In genomic region chr2:155961862-155962261, GRCm38 (mm10) we compare ENCODE assay signal across 23 mouse cellular contexts. TPM values are rescaled to one million over a fixed set of nuclear protein-coding genes. Genes with fewer than 3 reads are reported as not detected.
DNase-seq lines count a peak whose midpoint lies in the region; ATAC-seq and TF ChIP-seq lines count a peak whose summit lies in the region.
"Had no signal": no experiment of that assay in that cellular context is flagged by ENCODE, and none has a peak within 500 bp of the region (broad histone marks: within the 10 kb centered on the region; RNA-seq: fewer than 3 reads in every experiment).

No protein-coding gene starts in this region.

- H3K4me1 ChIP-seq in hindbrain, postnatal 0 days (ENCODE audit: insufficient read depth, low read length): peaks cover 7% of the 10 kb centered on the region; the same call in 1 of the 2 replicates
- H3K4me1 ChIP-seq in hindbrain, embryonic 14.5 days (replicated peaks; ENCODE audit: control insufficient read depth, insufficient read depth, low read length): peaks cover 12% of the 10 kb centered on the region
- no peaks in the 10 kb centered on the region for H3K4me1 ChIP-seq in midbrain, postnatal 0 days (ENCODE audit: insufficient read depth, low read length)
- peaks cover 5% of the 10 kb centered on the region; the same call in 1 of the 2 replicates for H3K4me1 ChIP-seq in midbrain, embryonic 14.5 days (ENCODE audit: control insufficient read depth, insufficient read depth, low read length)
- peaks cover 5 to 57% of the 10 kb centered on the region in 2 experiments; a peak in 3 of 4 replicates for H3K4me1 ChIP-seq in CH12.LX (ENCODE audit: control insufficient read depth in 1 of 2, insufficient read depth in 2 of 2)
- peaks cover 4% of the 10 kb centered on the region; the same call in 1 of the 2 replicates for H3K4me1 ChIP-seq in intestine, embryonic 16.5 days (ENCODE audit: control insufficient read depth, insufficient read depth, low read length)

- no peak; the same call in 1 of the 2 replicates for TF ChIP-seq RAD21 in CH12.LX (IDR thresholded peaks at IDR 0.05; ENCODE audit: low read depth, low read length)

- no peak for TF ChIP-seq POLR2A in CH12.LX (IDR thresholded peaks at IDR 0.05; ENCODE audit: low read depth, low read length)
- TF ChIP-seq POLR2A in myocyte (IDR thresholded peaks at IDR 0.05; ENCODE audit: insufficient read length, low read depth): no peak

- peaks cover 14% of the 10 kb centered on the region; the same call in 1 of the 2 replicates for H3K79me2 ChIP-seq in CH12.LX (replicated peaks; ENCODE audit: control insufficient read depth, extremely low read depth, insufficient read depth, poor library complexity, severe bottlenecking)
- peaks cover 25% of the 10 kb centered on the region for H3K79me2 ChIP-seq in myocyte (ENCODE audit: control insufficient read depth, insufficient read depth)

- H3K9ac ChIP-seq in hindbrain, postnatal 0 days (replicated peaks; ENCODE audit: low read length): no peak overlapping the region
- H3K9ac ChIP-seq in hindbrain, embryonic 14.5 days: no peak overlapping the region
- no peak overlapping the region for H3K9ac ChIP-seq in midbrain, postnatal 0 days (replicated peaks; ENCODE audit: low read length, poor library complexity, severe bottlenecking)
- no peak overlapping the region for H3K9ac ChIP-seq in midbrain, embryonic 14.5 days (replicated peaks; ENCODE audit: low read length)
- no peak overlapping the region for H3K9ac ChIP-seq in CH12.LX (ENCODE audit: insufficient read depth, low read depth)
- no peak overlapping the region for H3K9ac ChIP-seq in intestine, embryonic 16.5 days (ENCODE audit: low read depth, low read length)
- H3K9ac ChIP-seq: embryonic facial prominence, embryonic 13.5 days; forebrain, embryonic 13.5 days; forebrain, postnatal 0 days; heart, embryonic 12.5 days had no signal

- 0 out of 2 replicates have a peak, but pooled peaks have one; percentile 24 for ATAC-seq in hindbrain, postnatal 0 days
- no peak for ATAC-seq in hindbrain, embryonic 14.5 days (ENCODE audit: low FRiP score)
- no peak for ATAC-seq in midbrain, postnatal 0 days (ENCODE audit: low FRiP score)
- ATAC-seq in midbrain, embryonic 14.5 days (ENCODE audit: low FRiP score, low TSS enrichment): no peak
- ATAC-seq in intestine, embryonic 16.5 days: no peak
- ATAC-seq: CD4-positive, CD25-positive, alpha-beta regulatory T cell, adult 4 months; forebrain, embryonic 13.5 days; forebrain, postnatal 0 days had no signal

- no peak overlapping the region for H3K4me2 ChIP-seq in hindbrain, postnatal 0 days (ENCODE audit: low read depth, low read length)
- H3K4me2 ChIP-seq in hindbrain, embryonic 14.5 days (replicated peaks): no peak overlapping the region
- H3K4me2 ChIP-seq in midbrain, postnatal 0 days (ENCODE audit: low read depth, low read length, poor library complexity, severe bottlenecking): no peak overlapping the region
- no peak overlapping the region for H3K4me2 ChIP-seq in midbrain, embryonic 14.5 days (ENCODE audit: low read length)
- H3K4me2 ChIP-seq in CH12.LX (ENCODE audit: insufficient read depth, low read depth, poor library complexity, severe bottlenecking) (no peak overlapping the region), myocyte (ENCODE audit: low read depth) (no peak overlapping the region)
- no peak overlapping the region for H3K4me2 ChIP-seq in intestine, embryonic 16.5 days (ENCODE audit: low read depth, low read length)
- H3K4me2 ChIP-seq: embryonic facial prominence, embryonic 13.5 days; forebrain, embryonic 13.5 days; heart, embryonic 12.5 days had no signal

- TF ChIP-seq EP300 in CH12.LX (IDR thresholded peaks at IDR 0.05; ENCODE audit: low read length): no peak

- dilution Hi-C loops in CH12.LX (cut with MboI; ENCODE audit: extremely low pct_ligation_motif_present, extremely low pct_unique_long_range_greater_than_20kb, low sequenced_read_pairs): no loop called here

- in situ Hi-C loops in CH12.LX (cut with MboI; ENCODE audit: low pct_ligation_motif_present, low pct_unique_long_range_greater_than_20kb, low sequenced_read_pairs): loop anchor here (10.0 kb wide), 1 partner anchor 173 kb away; no protein-coding TSS in a partner anchor

- peak; percentile 11 for DNase-seq in hindbrain, postnatal 0 days (ENCODE audit: low spot score)
- no peak for DNase-seq in hindbrain, embryonic 14.5 days (ENCODE audit: low spot score)
- DNase-seq in midbrain, postnatal 0 days (ENCODE audit: low spot score): peak; percentile 29
- no peak for DNase-seq in midbrain, embryonic 14.5 days
- DNase-seq in CH12.LX (ENCODE audit: extremely low read depth): peak; percentile 75
- no peak for DNase-seq in heart, adult 11 months
- DNase-seq: adrenal gland, postnatal 14 days; cerebellum, adult 2 months; forebrain, postnatal 0 days; gastrocnemius, postnatal 14 days had no signal

- WGBS in hindbrain, postnatal 0 days: 62% methylated on average over 10 of the region's 10 CpGs
- WGBS in hindbrain, embryonic 14.5 days: 59% methylated on average over 10 of the region's 10 CpGs
- WGBS in midbrain, postnatal 0 days: 71% methylated on average over 10 of the region's 10 CpGs
- WGBS in midbrain, embryonic 14.5 days: 70% methylated on average over 10 of the region's 10 CpGs
- 83% methylated on average over 10 of the region's 10 CpGs for WGBS in intestine, embryonic 16.5 days

- H3K9me3 ChIP-seq in hindbrain, postnatal 0 days (ENCODE audit: low read length): no peaks in the 10 kb centered on the region
- no peaks in the 10 kb centered on the region for H3K9me3 ChIP-seq in hindbrain, embryonic 14.5 days (ENCODE audit: control insufficient read depth, low read length)
- H3K9me3 ChIP-seq in midbrain, postnatal 0 days (ENCODE audit: low read length): no peaks in the 10 kb centered on the region
- H3K9me3 ChIP-seq in midbrain, embryonic 14.5 days (ENCODE audit: control insufficient read depth, low read length): no peaks in the 10 kb centered on the region
- no peaks in the 10 kb centered on the region for H3K9me3 ChIP-seq in CH12.LX (replicated peaks; ENCODE audit: low read length)
- no peaks in the 10 kb centered on the region for H3K9me3 ChIP-seq in intestine, embryonic 16.5 days (ENCODE audit: control insufficient read depth, low read length)
- H3K9me3 ChIP-seq: embryonic facial prominence, embryonic 13.5 days; forebrain, embryonic 13.5 days; heart, embryonic 12.5 days had no signal

- H3K27me3 ChIP-seq in hindbrain, postnatal 0 days (ENCODE audit: insufficient read depth, low read length): no peaks in the 10 kb centered on the region
- no peaks in the 10 kb centered on the region for H3K27me3 ChIP-seq in hindbrain, embryonic 14.5 days (ENCODE audit: control insufficient read depth, insufficient read depth, low read length)
- H3K27me3 ChIP-seq in midbrain, postnatal 0 days (ENCODE audit: insufficient read depth, low read length): no peaks in the 10 kb centered on the region
- no peaks in the 10 kb centered on the region for H3K27me3 ChIP-seq in midbrain, embryonic 14.5 days (ENCODE audit: control insufficient read depth, insufficient read depth, low read length)
- H3K27me3 ChIP-seq in CH12.LX (replicated peaks) (no peaks in the 10 kb centered on the region), myocyte (ENCODE audit: control insufficient read depth, insufficient read depth, insufficient read length) (no peaks in the 10 kb centered on the region)
- no peaks in the 10 kb centered on the region for H3K27me3 ChIP-seq in intestine, embryonic 16.5 days (replicated peaks; ENCODE audit: control insufficient read depth, insufficient read depth, low read length)
- H3K27me3 ChIP-seq: embryonic facial prominence, embryonic 13.5 days; forebrain, embryonic 13.5 days; heart, embryonic 12.5 days had no signal

- H3K27ac ChIP-seq in hindbrain, postnatal 0 days: no peak overlapping the region
- no peak overlapping the region for H3K27ac ChIP-seq in hindbrain, embryonic 14.5 days
- no peak overlapping the region for H3K27ac ChIP-seq in midbrain, postnatal 0 days (ENCODE audit: low read depth, low read length)
- H3K27ac ChIP-seq in midbrain, embryonic 14.5 days (replicated peaks; ENCODE audit: low read depth, low read length): no peak overlapping the region
- H3K27ac ChIP-seq in CH12.LX (ENCODE audit: insufficient read depth, low read depth): no peak overlapping the region
- no peak overlapping the region for H3K27ac ChIP-seq in intestine, embryonic 16.5 days (ENCODE audit: low read length)
- H3K27ac ChIP-seq: embryonic facial prominence, embryonic 13.5 days; forebrain, embryonic 13.5 days had no signal

- H3ac ChIP-seq in myocyte (ENCODE audit: control insufficient read depth, insufficient read length): no peak overlapping the region

- no peak overlapping the region for H3K4me3 ChIP-seq in hindbrain, postnatal 0 days (ENCODE audit: low read length)
- H3K4me3 ChIP-seq in hindbrain, embryonic 14.5 days (replicated peaks; ENCODE audit: low read length): no peak overlapping the region
- H3K4me3 ChIP-seq in midbrain, postnatal 0 days (ENCODE audit: low read depth, low read length): no peak overlapping the region
- H3K4me3 ChIP-seq in midbrain, embryonic 14.5 days (replicated peaks; ENCODE audit: low read depth, low read length): no peak overlapping the region
- no peak overlapping the region for H3K4me3 ChIP-seq in CH12.LX (replicated peaks in 1 of 3; ENCODE audit: low read depth in 2 of 3, low read length in 2 of 3, poor library complexity in 1 of 3)
- no peak overlapping the region for H3K4me3 ChIP-seq in myocyte
- no peak overlapping the region for H3K4me3 ChIP-seq in intestine, embryonic 16.5 days (ENCODE audit: low read length)
- H3K4me3 ChIP-seq: embryonic facial prominence, embryonic 13.5 days; forebrain, embryonic 13.5 days; heart, embryonic 12.5 days had no signal

- no peak for TF ChIP-seq CTCF in hindbrain, postnatal 0 days (IDR thresholded peaks at IDR 0.05; ENCODE audit: low read depth)
- TF ChIP-seq CTCF in midbrain, postnatal 0 days (IDR thresholded peaks at IDR 0.05): no peak
- peak in 1 of 2 experiments; percentile 24; a peak in 1 of 4 replicates for TF ChIP-seq CTCF in CH12.LX (conservative IDR thresholded peaks at IDR 0.05 in 1 of 2, IDR thresholded peaks at IDR 0.05 in 1 of 2; ENCODE audit: low read depth in 2 of 2, low read length in 2 of 2)

- H3K36me3 ChIP-seq in hindbrain, postnatal 0 days (ENCODE audit: insufficient read depth, low read length): peaks cover 35% of the 10 kb centered on the region; the same call in 1 of the 2 replicates
- H3K36me3 ChIP-seq in hindbrain, embryonic 14.5 days (replicated peaks; ENCODE audit: control insufficient read depth, insufficient read depth): peaks cover 51% of the 10 kb centered on the region
- H3K36me3 ChIP-seq in midbrain, postnatal 0 days (ENCODE audit: insufficient read depth, low read length): peaks cover 34% of the 10 kb centered on the region
- peaks cover 36% of the 10 kb centered on the region for H3K36me3 ChIP-seq in midbrain, embryonic 14.5 days (ENCODE audit: control insufficient read depth, insufficient read depth, low read length)
- H3K36me3 ChIP-seq in CH12.LX (replicated peaks in 1 of 2; ENCODE audit: control insufficient read depth in 1 of 2, insufficient read depth in 1 of 2, low read length in 1 of 2) (peaks cover 29 to 55% of the 10 kb centered on the region in 2 experiments), myocyte (ENCODE audit: control insufficient read depth, insufficient read depth) (peaks cover 4% of the 10 kb centered on the region)
- peaks cover 17% of the 10 kb centered on the region for H3K36me3 ChIP-seq in intestine, embryonic 16.5 days (ENCODE audit: control insufficient read depth, insufficient read depth, low read length)

RNA-seq across cellular contexts. Expression of gene Cep250, which starts 5.6 kb away (rescaled TPM):
- 20.8 and 24.9 TPM in 2 replicates for total RNA-seq in hindbrain, postnatal 0 days (2014; rRNA removed)
- 11.9 and 13.1 TPM in 2 replicates for polyA plus RNA-seq in hindbrain, postnatal 0 days (2015; fragmentation: Nextera tagmentation; extraction: Ambion mirVana)
- polyA plus RNA-seq in hindbrain, embryonic 14.5 days (2014; fragmentation: Nextera tagmentation; extraction: Ambion mirVana): 11.9 and 14.2 TPM in 2 replicates
- total RNA-seq in midbrain, postnatal 0 days (2014; rRNA removed): 14.1 and 19.2 TPM in 2 replicates
- 8.7 and 10.1 TPM in 2 replicates for polyA plus RNA-seq in midbrain, postnatal 0 days (2015; fragmentation: Nextera tagmentation; extraction: Ambion mirVana)
- 10.6 and 12.8 TPM in 2 replicates for polyA plus RNA-seq in midbrain, embryonic 14.5 days (2014; fragmentation: Nextera tagmentation; extraction: Ambion mirVana)
- total RNA-seq in CH12.LX (2012; rRNA removed) (29.1 and 31.4 TPM in 2 replicates), CH12.LX (2014; rRNA removed) (13.5 and 17.7 TPM in 2 replicates)
- polyA plus RNA-seq in CH12.LX (2012; ENCODE audit: insufficient read length, low read depth) (25.8 and 26.3 TPM in 2 replicates), myocyte (2012; fragmentation: generic; extraction: Trizol) (13.0 TPM)
- 11.1 and 12.7 TPM in 2 replicates for polyA plus RNA-seq in intestine, embryonic 16.5 days (2015; fragmentation: Nextera tagmentation; extraction: Ambion mirVana)

RNA-seq across cellular contexts. Expression of gene Gdf5, which starts 16.7 kb away (rescaled TPM):
- total RNA-seq in hindbrain, postnatal 0 days (2014; rRNA removed): 1.3 and 3.4 TPM in 2 replicates
- 0.95 and 1.3 TPM in 2 replicates for polyA plus RNA-seq in hindbrain, postnatal 0 days (2015; fragmentation: Nextera tagmentation; extraction: Ambion mirVana)
- 2.3 and 3.1 TPM in 2 replicates for polyA plus RNA-seq in hindbrain, embryonic 14.5 days (2014; fragmentation: Nextera tagmentation; extraction: Ambion mirVana)
- total RNA-seq in midbrain, postnatal 0 days (2014; rRNA removed): 1.5 and 2.0 TPM in 2 replicates
- polyA plus RNA-seq in midbrain, postnatal 0 days (2015; fragmentation: Nextera tagmentation; extraction: Ambion mirVana): 0.69 and 1.2 TPM in 2 replicates
- polyA plus RNA-seq in midbrain, embryonic 14.5 days (2014; fragmentation: Nextera tagmentation; extraction: Ambion mirVana): 0.36 and 0.70 TPM in 2 replicates
- total RNA-seq in CH12.LX (2012; rRNA removed) (not detected in 2 replicates), CH12.LX (2014; rRNA removed) (not detected in 2 replicates)
- polyA plus RNA-seq in CH12.LX (2012; ENCODE audit: insufficient read length, low read depth) (not detected in 2 replicates), myocyte (2012; fragmentation: generic; extraction: Trizol) (2.8 TPM)
- 0.69 and 0.79 TPM in 2 replicates for polyA plus RNA-seq in intestine, embryonic 16.5 days (2015; fragmentation: Nextera tagmentation; extraction: Ambion mirVana)
- total RNA-seq: gastrocnemius, postnatal 14 days; heart, adult 8-10 months; heart, postnatal 25 days; MEL had no signal
- polyA plus RNA-seq: CD4-positive, CD25-positive, alpha-beta regulatory T cell, adult 4 months had no signal

RNA-seq across cellular contexts. Expression of gene Gm15557, which starts 21.3 kb away (rescaled TPM):
- not detected in 2 replicates for total RNA-seq in hindbrain, postnatal 0 days (2014; rRNA removed)
- polyA plus RNA-seq in hindbrain, postnatal 0 days (2015; fragmentation: Nextera tagmentation; extraction: Ambion mirVana): not detected in 2 replicates
- polyA plus RNA-seq in hindbrain, embryonic 14.5 days (2014; fragmentation: Nextera tagmentation; extraction: Ambion mirVana): not detected in 2 replicates
- not detected in 2 replicates for total RNA-seq in midbrain, postnatal 0 days (2014; rRNA removed)
- polyA plus RNA-seq in midbrain, postnatal 0 days (2015; fragmentation: Nextera tagmentation; extraction: Ambion mirVana): not detected in 2 replicates
- not detected in 2 replicates for polyA plus RNA-seq in midbrain, embryonic 14.5 days (2014; fragmentation: Nextera tagmentation; extraction: Ambion mirVana)
- total RNA-seq in CH12.LX (2012; rRNA removed) (not detected in 2 replicates), CH12.LX (2014; rRNA removed) (not detected in 2 replicates)
- polyA plus RNA-seq in CH12.LX (2012; ENCODE audit: insufficient read length, low read depth) (not detected in 2 replicates), myocyte (2012; fragmentation: generic; extraction: Trizol) (0.13 TPM)
- polyA plus RNA-seq in intestine, embryonic 16.5 days (2015; fragmentation: Nextera tagmentation; extraction: Ambion mirVana): 0.18 TPM in 1 of 2 replicates, not detected in the other
- total RNA-seq: adrenal gland, postnatal 14 days; forebrain, postnatal 0 days; gastrocnemius, adult 18-20 months; gastrocnemius, postnatal 14 days; heart, adult 8-10 months; heart, postnatal 25 days; MEL had no signal
- polyA plus RNA-seq: CD4-positive, CD25-positive, alpha-beta regulatory T cell, adult 4 months; cerebellum, adult 2 months; embryonic facial prominence, embryonic 13.5 days; forebrain, embryonic 13.5 days; forebrain, postnatal 0 days; gonadal fat pad, adult 2 months; heart, embryonic 12.5 days; heart, embryonic 16.5 days; hindbrain, embryonic 11.5 days had no signal

RNA-seq across cellular contexts. Expression of gene Uqcc1, which starts 31.8 kb away (rescaled TPM):
- total RNA-seq in hindbrain, postnatal 0 days (2014; rRNA removed): 38.0 and 39.4 TPM in 2 replicates
- polyA plus RNA-seq in hindbrain, postnatal 0 days (2015; fragmentation: Nextera tagmentation; extraction: Ambion mirVana): 55.6 and 61.4 TPM in 2 replicates
- 72.7 TPM in 2 replicates for polyA plus RNA-seq in hindbrain, embryonic 14.5 days (2014; fragmentation: Nextera tagmentation; extraction: Ambion mirVana)
- 44.6 and 48.2 TPM in 2 replicates for total RNA-seq in midbrain, postnatal 0 days (2014; rRNA removed)
- 55.0 and 58.9 TPM in 2 replicates for polyA plus RNA-seq in midbrain, postnatal 0 days (2015; fragmentation: Nextera tagmentation; extraction: Ambion mirVana)
- polyA plus RNA-seq in midbrain, embryonic 14.5 days (2014; fragmentation: Nextera tagmentation; extraction: Ambion mirVana): 45.0 and 58.6 TPM in 2 replicates
- total RNA-seq in CH12.LX (2012; rRNA removed) (49.8 and 60.4 TPM in 2 replicates), CH12.LX (2014; rRNA removed) (55.2 and 66.8 TPM in 2 replicates)
- polyA plus RNA-seq in CH12.LX (2012; ENCODE audit: insufficient read length, low read depth) (35.3 and 43.3 TPM in 2 replicates), myocyte (2012; fragmentation: generic; extraction: Trizol) (96.2 TPM)
- polyA plus RNA-seq in intestine, embryonic 16.5 days (2015; fragmentation: Nextera tagmentation; extraction: Ambion mirVana): 84.5 and 92.8 TPM in 2 replicates

RNA-seq across cellular contexts. Expression of gene 6430550D23Rik, which starts 45.9 kb away (rescaled TPM):
- total RNA-seq in hindbrain, postnatal 0 days (2014; rRNA removed): 0.50 and 1.3 TPM in 2 replicates
- polyA plus RNA-seq in hindbrain, postnatal 0 days (2015; fragmentation: Nextera tagmentation; extraction: Ambion mirVana): 0.97 and 1.4 TPM in 2 replicates
- polyA plus RNA-seq in hindbrain, embryonic 14.5 days (2014; fragmentation: Nextera tagmentation; extraction: Ambion mirVana): 2.6 and 2.8 TPM in 2 replicates
- 0.44 and 1.0 TPM in 2 replicates for total RNA-seq in midbrain, postnatal 0 days (2014; rRNA removed)
- polyA plus RNA-seq in midbrain, postnatal 0 days (2015; fragmentation: Nextera tagmentation; extraction: Ambion mirVana): 0.27 and 0.75 TPM in 2 replicates
- 1.5 and 1.7 TPM in 2 replicates for polyA plus RNA-seq in midbrain, embryonic 14.5 days (2014; fragmentation: Nextera tagmentation; extraction: Ambion mirVana)
- total RNA-seq in CH12.LX (2012; rRNA removed): 1.1 and 1.4 TPM in 2 replicates
- total RNA-seq in CH12.LX (2014; rRNA removed): 0.78 and 1.1 TPM in 2 replicates
- 0.81 and 1.7 TPM in 2 replicates for polyA plus RNA-seq in CH12.LX (2012; ENCODE audit: insufficient read length, low read depth)
- 0.29 TPM for polyA plus RNA-seq in myocyte (2012; fragmentation: generic; extraction: Trizol)
- 1.7 and 1.9 TPM in 2 replicates for polyA plus RNA-seq in intestine, embryonic 16.5 days (2015; fragmentation: Nextera tagmentation; extraction: Ambion mirVana)

Comparison
In these comparisons a context has a peak if more than half of its experiments do, and no peak if none do; other contexts are left out.
1. DNase-seq: peak in hindbrain, postnatal 0 days (single experiment), midbrain, postnatal 0 days (single experiment) and CH12.LX (single experiment); none in hindbrain, embryonic 14.5 days (single experiment), midbrain, embryonic 14.5 days (single experiment) and heart, adult 11 months (single experiment).